Mouse (Mus musculus): ENCODE results near the gene Spin2f.
"Not testable (repeated sequence)": the region's sequence is repeated elsewhere in the genome, so short reads cannot be mapped to it uniquely, and the experiment has no call there.

The Spin2f gene

GRCm38 (mm10) chrX:31253594-31253993 lies at the start of gene Spin2f:
Gene Spin2f, plus strand, starts transcription at chrX:31253894.
- not testable (repeated sequence) for DNase-seq (ENCODE audit: low read depth)

- DNase-seq (ENCODE audit: low read depth), result not testable (repeated sequence)
Observed at GRCm38 (mm10) chrX:31212136-31212535, 41.6 kb upstream of the Spin2f start.

- not testable (repeated sequence) for DNase-seq (ENCODE audit: low read depth)
Observed at GRCm38 (mm10) chrX:31223536-31223935, 30.2 kb upstream of the Spin2f start.

- not testable (repeated sequence) for DNase-seq (ENCODE audit: low read depth)
Observed at GRCm38 (mm10) chrX:31235088-31235487, 18.6 kb upstream of the Spin2f start.

- DNase-seq (ENCODE audit: low read depth), result not testable (repeated sequence)
Observed at GRCm38 (mm10) chrX:31241754-31242153, 11.9 kb upstream of the Spin2f start.

All from fibroblast of lung, adult 2 months (primary cell).